Mouse (Mus musculus) CD4-positive naive resting alpha-beta T cell, adult 76 days (primary cell): ENCODE data around the gene Mid1ip1. TPM values are rescaled to one million over a fixed set of nuclear protein-coding genes. Genes with fewer than 3 reads are reported as not detected.

Source experiments
- total RNA-seq: library from RNA; stranded (reverse); gene quantifications from one replicate; pipeline ENCODE4 v1.2.4, GENCODE M21; 2023

The Mid1ip1 gene
- 12.9 TPM for total RNA-seq

DNA sequence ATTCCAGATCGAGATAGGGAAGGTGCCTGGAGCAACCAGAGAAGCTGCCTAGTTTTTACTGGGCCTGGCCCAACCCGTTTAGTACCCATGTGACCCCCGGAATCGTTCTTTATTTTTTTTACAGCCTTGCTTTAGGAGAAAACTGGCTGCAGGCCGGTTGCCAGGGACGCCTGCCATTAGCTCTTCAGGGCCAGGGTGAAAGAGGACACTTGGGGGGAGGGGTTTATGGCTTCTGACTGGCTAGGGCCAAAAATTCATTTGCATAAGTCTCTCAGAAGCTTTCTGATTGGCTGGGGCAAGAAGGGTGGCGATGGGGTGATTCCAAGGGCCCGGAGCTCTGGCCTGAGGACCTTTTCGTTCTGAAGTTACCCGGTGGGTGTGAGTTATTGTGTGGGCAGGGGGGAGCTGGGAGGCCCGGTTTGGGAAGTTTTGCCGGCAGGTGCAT, at the start of gene Mid1ip1:
Gene Mid1ip1 (plus strand): TSS at position 318 of the 445 bp plus-strand sequence.

Other genes starting within 250 kb of the Mid1ip1 start
- not detected for gene Tspan7, start 229.9 kb upstream of the Mid1ip1 start, total RNA-seq